Mouse (Mus musculus) left cerebral cortex, postnatal 10 days (tissue): ENCODE results near the gene Gapvd1. TPM values are rescaled to one million over a fixed set of nuclear protein-coding genes. Genes with fewer than 3 reads are reported as not detected.

Experiments used
- DNase-seq, 2 experiments: peaks; one replicate each; pipeline ENCODE4 v3.0.0; 2021 to 2022; ENCODE audit warnings: low spot score in 2 of 2, mixed read lengths in 1 of 2; ENCODE audit errors: extremely low spot score in 1 of 2
- intact Hi-C: fragments of 180-260 bp; cut with DNase I; formaldehyde crosslinking; loops from one replicate; pipeline ENCODE4 v1.15.1; 2025
- total RNA-seq, 2 experiments: library from RNA; stranded (reverse); gene quantifications; 2 replicates each; pipeline ENCODE4 v1.2.3; 2021

Gapvd1 gene
- total RNA-seq, 2 experiments from 2014 or later = 109 to 115 TPM

- intact Hi-C loops = no loop called here
- no peak for DNase-seq
Observed at GRCm38 (mm10) chr2:34736626-34737025, 18.4 kb downstream of the Gapvd1 start.

- DNase-seq = no peak
- intact Hi-C loops = no loop called here
Observed at GRCm38 (mm10) chr2:34727045-34727728, 27.8 kb downstream of the Gapvd1 start.

DNA sequence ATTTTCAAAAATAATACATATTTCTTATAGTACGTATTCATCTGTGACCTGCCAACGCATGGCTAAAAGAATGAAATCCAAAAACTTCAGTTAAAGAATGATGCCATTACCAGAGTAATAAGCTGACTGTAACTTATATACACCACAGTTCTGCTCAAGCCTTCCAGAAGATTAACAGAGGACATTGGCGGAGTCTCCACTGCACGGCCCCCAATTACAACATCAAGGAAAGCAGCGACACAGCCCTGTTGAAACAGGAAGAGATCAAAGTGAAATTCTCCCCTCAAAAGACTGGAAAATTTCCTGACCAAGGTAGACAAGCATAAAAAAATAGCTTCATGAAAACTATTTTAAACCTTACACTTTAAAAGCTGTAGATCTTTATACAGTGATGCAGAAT lies 29.8 kb downstream of the Gapvd1 start:
- intact Hi-C loops = no loop called here
- no peak for DNase-seq

DNA sequence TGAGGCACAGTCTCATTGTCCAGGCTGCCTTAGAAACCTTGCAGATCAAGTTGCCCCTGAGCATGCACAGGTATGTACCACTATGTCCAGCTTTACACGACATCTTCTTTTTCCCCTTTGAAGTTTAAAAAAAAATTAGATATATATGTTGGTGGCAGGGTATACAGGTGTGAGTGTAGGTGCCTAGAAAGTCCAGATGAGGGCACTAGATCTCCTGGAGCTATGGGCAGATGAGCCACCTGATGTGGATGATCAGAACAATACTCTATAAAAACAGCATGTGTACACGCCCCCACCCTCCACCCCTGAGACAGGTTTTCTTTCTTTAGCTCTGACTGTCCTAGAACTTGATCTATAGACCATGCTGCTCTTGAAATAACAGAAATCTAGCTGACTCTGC lies 36.8 kb downstream of the Gapvd1 start:
- intact Hi-C loops = no loop called here
- no peak for DNase-seq

- DNase-seq = no peak
- intact Hi-C loops = no loop called here
Observed at GRCm38 (mm10) chr2:34711904-34712303, 43.1 kb downstream of the Gapvd1 start.

DNA sequence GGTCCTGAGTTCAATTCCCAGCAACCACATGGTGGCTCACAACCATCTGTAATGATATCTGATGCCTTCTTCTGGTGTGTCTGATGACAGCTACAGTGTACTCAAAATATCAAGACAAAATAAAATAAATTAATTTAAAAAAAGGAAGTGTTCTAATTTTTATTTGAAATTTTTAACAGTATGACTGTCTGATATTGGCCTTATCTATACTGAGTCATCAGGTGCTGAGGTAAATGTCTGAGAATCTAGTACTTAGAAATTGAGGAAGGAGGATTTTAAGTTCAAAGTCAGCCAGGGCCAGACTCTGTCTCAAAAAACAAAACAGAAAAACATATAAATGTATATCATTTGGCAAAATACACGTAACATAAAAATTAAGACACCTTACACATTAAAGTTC lies 46.4 kb downstream of the Gapvd1 start:
- intact Hi-C loops = no loop called here

GRCm38 (mm10) chr2:34696592-34696991 lies 58.4 kb downstream of the Gapvd1 start:
- intact Hi-C loops = no loop called here
- DNase-seq = no peak

More for the DNA sequence above, 46.4 kb downstream of the Gapvd1 start:
- DNase-seq = no peak

DNA sequence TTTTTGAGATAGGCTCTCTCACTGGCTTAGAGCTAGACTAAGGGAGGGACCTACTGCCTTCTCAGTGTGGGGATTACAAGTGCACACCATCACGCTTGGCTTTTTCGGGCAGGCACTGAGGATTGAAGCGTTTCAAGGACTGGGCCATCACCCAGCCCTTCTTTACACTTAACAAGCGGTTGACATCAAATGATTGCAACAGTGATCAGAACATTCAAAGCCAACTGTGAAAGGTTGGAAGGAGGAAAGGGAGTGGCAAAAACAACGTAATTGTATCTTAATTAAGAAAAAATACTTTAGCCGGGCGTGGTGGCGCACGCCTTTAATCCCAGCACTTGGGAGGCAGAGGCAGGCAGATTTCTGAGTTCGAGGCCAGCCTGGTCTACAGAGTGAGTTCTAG lies 62.2 kb downstream of the Gapvd1 start:
- intact Hi-C loops = no loop called here
- no peak for DNase-seq

GRCm38 (mm10) chr2:34684076-34684870 lies 70.8 kb downstream of the Gapvd1 start:
- intact Hi-C loops = no loop called here
- DNase-seq = no peak

GRCm38 (mm10) chr2:34677976-34678375 lies 77.1 kb downstream of the Gapvd1 start:
- DNase-seq = no peak
- intact Hi-C loops = no loop called here

DNA sequence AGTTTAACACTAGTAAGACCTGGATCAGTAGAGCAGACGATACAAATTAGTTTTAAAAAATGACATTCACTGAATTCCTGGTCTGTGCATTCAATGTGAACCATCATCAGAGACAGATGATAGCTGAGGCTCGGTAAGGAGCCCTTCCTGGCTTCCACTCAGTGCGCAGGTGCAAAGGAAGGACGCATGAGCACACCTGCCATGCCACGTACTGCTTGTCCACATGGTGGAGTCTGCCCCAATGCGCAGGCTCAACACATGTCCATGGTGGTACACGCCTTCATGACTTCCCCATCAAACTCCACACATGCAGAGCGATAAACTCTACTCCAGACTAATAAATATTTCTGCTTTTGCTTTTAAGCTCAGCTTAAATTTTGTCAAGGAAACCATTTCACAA lies 78.0 kb downstream of the Gapvd1 start:
- DNase-seq = no peak
- intact Hi-C loops = no loop called here

DNA sequence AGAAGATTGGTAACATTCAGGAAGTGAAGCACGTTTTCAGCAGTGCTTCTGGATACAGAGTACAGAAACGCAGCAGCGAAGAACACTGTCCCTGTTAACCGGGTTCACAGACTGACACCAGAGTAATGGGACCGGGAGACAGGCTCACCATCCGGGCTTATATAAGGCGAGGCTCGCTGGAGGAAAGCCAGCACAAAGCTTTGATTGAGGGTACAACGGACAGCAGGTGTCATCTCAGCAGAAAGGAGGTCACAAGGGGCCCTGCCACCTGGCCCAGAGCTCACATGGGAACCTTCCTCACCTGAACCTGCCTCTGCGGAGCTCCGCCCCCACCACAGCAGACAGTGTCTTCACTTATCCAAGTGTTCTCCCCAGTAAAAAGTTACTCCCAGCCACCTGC lies 81.2 kb downstream of the Gapvd1 start:
- intact Hi-C loops = no loop called here
- DNase-seq = peak in 1 of 2 experiments; percentile 31

DNA sequence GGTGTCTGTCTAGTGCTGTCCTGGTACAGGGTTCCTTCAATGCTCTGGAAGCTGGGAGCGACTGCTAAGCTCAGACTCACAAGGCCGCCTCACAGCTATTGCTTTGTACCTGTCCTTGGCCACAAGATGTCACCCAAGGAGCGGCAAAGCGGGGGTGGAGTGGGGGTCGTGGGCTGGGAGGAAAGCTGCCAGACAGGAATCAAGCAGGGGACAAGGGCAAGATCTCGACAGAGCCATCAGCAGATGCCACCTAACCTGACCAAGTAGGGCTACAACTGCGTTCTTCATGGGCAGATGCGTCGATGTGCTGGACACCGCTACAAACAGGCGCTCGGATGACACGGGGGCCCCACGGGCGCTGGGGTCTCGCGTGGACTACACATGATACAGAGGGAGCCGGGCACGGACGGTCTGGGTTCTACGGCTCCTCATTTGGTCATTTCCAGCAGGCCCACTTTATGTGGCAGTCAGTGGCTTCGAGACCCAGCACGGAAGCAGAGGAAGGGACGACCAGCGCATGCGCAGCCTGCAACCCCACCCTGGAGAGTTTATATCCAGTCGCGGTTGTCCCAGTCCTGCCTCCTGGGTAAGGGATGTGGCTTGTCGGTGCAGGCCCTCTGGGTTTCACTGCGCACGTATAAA lies 83.5 kb downstream of the Gapvd1 start:
- peak; percentile 37 to 73 for DNase-seq
- intact Hi-C loops = no loop called here

- no peak for DNase-seq
- intact Hi-C loops = no loop called here
Observed at GRCm38 (mm10) chr2:34670470-34670869, 84.6 kb downstream of the Gapvd1 start.

DNA sequence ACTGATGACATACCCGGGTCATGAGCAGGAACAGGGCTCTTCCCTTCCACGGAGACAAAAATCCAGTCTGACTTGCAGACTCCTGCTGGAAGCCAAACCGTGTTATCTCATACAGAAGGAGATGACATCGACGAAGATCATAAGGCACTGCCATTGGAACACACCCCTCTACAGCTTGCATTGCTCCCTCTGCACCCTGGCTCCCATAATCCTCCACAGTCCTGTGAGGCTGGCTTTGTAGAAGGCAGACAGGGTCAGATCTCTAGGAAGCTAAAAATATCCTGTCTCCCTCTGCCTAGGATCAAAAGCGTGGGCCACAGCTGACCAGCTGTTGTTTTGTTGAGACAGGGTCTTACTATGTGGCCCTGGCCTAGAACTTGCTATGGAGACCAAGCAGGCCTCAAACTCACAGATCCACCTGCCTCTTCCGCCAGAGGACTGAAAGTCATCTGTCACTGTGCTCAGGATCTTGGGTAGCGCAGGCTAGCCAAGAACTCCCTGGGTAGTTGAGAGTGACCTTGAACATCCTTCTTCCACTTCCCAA lies 85.8 kb downstream of the Gapvd1 start:
- intact Hi-C loops = no loop called here
- no peak for DNase-seq

GRCm38 (mm10) chr2:34668440-34669191 lies 86.4 kb downstream of the Gapvd1 start:
- intact Hi-C loops = no loop called here
- DNase-seq = peak in 1 of 2 experiments; percentile 33

DNA sequence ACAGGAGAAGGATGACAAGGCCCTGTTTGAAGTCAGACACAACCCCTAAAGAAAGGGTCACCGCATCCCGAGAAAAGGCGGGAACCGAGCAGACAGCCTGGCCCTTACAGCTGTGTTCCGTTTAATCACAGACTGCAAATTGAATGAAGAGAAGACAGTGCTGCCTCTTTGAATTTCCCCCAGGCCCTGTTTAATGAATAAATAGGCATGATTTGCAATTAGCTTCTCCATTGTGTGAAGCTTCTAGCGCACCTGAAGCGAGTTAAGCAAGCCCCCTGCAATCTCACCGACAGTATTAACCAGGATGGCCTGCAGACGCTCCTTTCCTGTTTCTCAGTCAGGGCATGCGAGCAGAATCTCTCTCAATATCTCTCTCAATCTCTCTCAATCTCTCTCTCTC lies 87.2 kb downstream of the Gapvd1 start:
- intact Hi-C loops = no loop called here

DNA sequence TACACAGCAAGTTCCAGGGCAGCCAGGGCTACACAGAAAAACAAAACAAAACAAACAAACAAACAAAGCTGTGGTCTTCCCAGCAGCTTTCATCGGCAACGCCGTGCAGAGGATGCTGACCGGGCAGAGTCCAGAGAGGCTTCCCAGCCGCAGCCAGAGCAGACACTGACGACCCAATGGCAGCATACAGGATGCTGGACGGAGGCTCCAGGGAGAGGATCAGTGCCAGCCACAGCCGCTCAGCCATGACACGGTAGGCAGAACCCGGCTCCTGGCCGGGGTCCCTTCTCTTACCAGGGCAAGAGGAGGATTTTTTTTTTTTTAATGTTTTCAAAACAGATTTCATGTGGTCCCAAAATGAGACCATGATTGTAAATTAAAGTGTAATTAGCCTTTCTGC lies 107.6 kb downstream of the Gapvd1 start:
- intact Hi-C loops = loop anchor here (10.0 kb wide), 1 partner anchor 903 kb away; no protein-coding TSS in a partner anchor
- no peak for DNase-seq

More for the DNA sequence above, 87.2 kb downstream of the Gapvd1 start:
- DNase-seq = no peak

DNA sequence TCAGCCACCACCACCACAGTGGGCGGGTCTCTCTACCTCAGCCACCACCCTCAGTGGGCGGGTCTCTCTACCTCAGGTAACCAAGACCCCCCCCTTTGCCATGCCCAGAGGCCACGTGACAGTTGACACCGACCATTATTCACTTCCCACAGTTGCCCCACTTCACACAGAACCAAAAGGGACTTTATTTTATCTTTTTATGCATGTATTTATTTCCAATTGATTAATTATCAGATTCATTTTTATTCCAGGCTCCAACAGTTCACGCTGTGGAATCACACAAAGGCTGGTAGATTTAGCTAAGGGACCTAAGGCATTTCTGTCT lies 108.5 kb downstream of the Gapvd1 start:
- intact Hi-C loops = loop anchor here (10.0 kb wide), 1 partner anchor 902 kb away; no protein-coding TSS in a partner anchor

More for the DNA sequence above, 108.5 kb downstream of the Gapvd1 start:
- DNase-seq = no peak
